Mouse (Mus musculus): ENCODE measurements around the gene Arhgef25.

Arhgef25 gene

GRCm38 (mm10) chr10:127187371-127188078, 2.4 kb downstream of the Arhgef25 start:
- no peak for DNase-seq (ENCODE audit: inconsistent age in 2 of 2, low spot score in 1 of 2)

- DNase-seq (ENCODE audit: inconsistent age in 2 of 2, low spot score in 1 of 2), result no peak
These were observed 3.4 kb downstream of the Arhgef25 start for GRCm38 (mm10) chr10:127186451-127186850.

- DNase-seq (ENCODE audit: inconsistent age in 2 of 2, low spot score in 1 of 2), result no peak
These were observed 4.4 kb downstream of the Arhgef25 start for GRCm38 (mm10) chr10:127185506-127185905.

- DNase-seq (ENCODE audit: inconsistent age in 2 of 2, low spot score in 1 of 2), result no peak
These were observed 4.8 kb downstream of the Arhgef25 start for GRCm38 (mm10) chr10:127185101-127185500.

- no peak for DNase-seq (ENCODE audit: inconsistent age in 2 of 2, low spot score in 1 of 2)
These were observed 6.1 kb downstream of the Arhgef25 start for GRCm38 (mm10) chr10:127183759-127184158.

GRCm38 (mm10) chr10:127182624-127183023, 7.3 kb downstream of the Arhgef25 start:
- no peak for DNase-seq (ENCODE audit: inconsistent age in 2 of 2, low spot score in 1 of 2)

- DNase-seq (ENCODE audit: inconsistent age in 2 of 2, low spot score in 1 of 2), result no peak
These were observed 8.3 kb downstream of the Arhgef25 start for GRCm38 (mm10) chr10:127181566-127181965.

GRCm38 (mm10) chr10:127180695-127181047, 9.2 kb downstream of the Arhgef25 start:
- no peak for DNase-seq (ENCODE audit: inconsistent age in 2 of 2, low spot score in 1 of 2)

- DNase-seq (ENCODE audit: inconsistent age in 2 of 2, low spot score in 1 of 2), result peak in 1 of 2 experiments; percentile 19
These were observed 9.8 kb downstream of the Arhgef25 start, which contains the start of gene Slc26a10 for GRCm38 (mm10) chr10:127179871-127180694. Gene Slc26a10, minus strand, starts transcription at chr10:127180645.

GRCm38 (mm10) chr10:127178286-127179027, 11.4 kb downstream of the Arhgef25 start:
- peak in 1 of 2 experiments; percentile 48 for DNase-seq (ENCODE audit: inconsistent age in 2 of 2, low spot score in 1 of 2)

- DNase-seq (ENCODE audit: inconsistent age in 2 of 2, low spot score in 1 of 2), result peak; percentile 66 to 89
These were observed 12.2 kb downstream of the Arhgef25 start for GRCm38 (mm10) chr10:127177719-127178118.

GRCm38 (mm10) chr10:127177235-127177634, 12.6 kb downstream of the Arhgef25 start:
- no peak for DNase-seq (ENCODE audit: inconsistent age in 2 of 2, low spot score in 1 of 2)

- DNase-seq (ENCODE audit: inconsistent age in 2 of 2, low spot score in 1 of 2), result peak in 1 of 2 experiments; percentile 16
These were observed 13.1 kb downstream of the Arhgef25 start for GRCm38 (mm10) chr10:127176756-127177155.

- no peak for DNase-seq (ENCODE audit: inconsistent age in 2 of 2, low spot score in 1 of 2)
These were observed 13.7 kb downstream of the Arhgef25 start for GRCm38 (mm10) chr10:127176228-127176627.

GRCm38 (mm10) chr10:127174170-127174569, 15.7 kb downstream of the Arhgef25 start:
- peak in 1 of 2 experiments; percentile 20 for DNase-seq (ENCODE audit: inconsistent age in 2 of 2, low spot score in 1 of 2)

- peak in 1 of 2 experiments; percentile 19 for DNase-seq (ENCODE audit: inconsistent age in 2 of 2, low spot score in 1 of 2)
These were observed 16.5 kb downstream of the Arhgef25 start for GRCm38 (mm10) chr10:127173148-127174065.

- DNase-seq (ENCODE audit: inconsistent age in 2 of 2, low spot score in 1 of 2), result peak in 1 of 2 experiments; percentile 28
These were observed 18.2 kb downstream of the Arhgef25 start for GRCm38 (mm10) chr10:127171631-127172200.

- peak; percentile 83 to 94 for DNase-seq (ENCODE audit: inconsistent age in 2 of 2, low spot score in 1 of 2)
These were observed 19.0 kb downstream of the Arhgef25 start for GRCm38 (mm10) chr10:127170837-127171272.

- DNase-seq (ENCODE audit: inconsistent age in 2 of 2, low spot score in 1 of 2), result peak in 1 of 2 experiments; percentile 65
These were observed 19.9 kb downstream of the Arhgef25 start for GRCm38 (mm10) chr10:127170002-127170401.

Data from adrenal gland, adult (tissue).